Mouse (Mus musculus): Measurements from ENCODE around the gene Nelfcd. TPM values are rescaled to one million over a fixed set of nuclear protein-coding genes. Genes with fewer than 3 reads are reported as not detected.

The Nelfcd gene
- polyA plus RNA-seq, 1 experiment from 2014 or later: 75.2 TPM

- H3K4me1 ChIP-seq (replicated peaks): peaks cover 63% of the 10 kb centered on the region
- H3K4me2 ChIP-seq: peak overlapping the region; percentile 93
- peak overlapping the region; percentile 79 for H3K9ac ChIP-seq
- no peaks in the 10 kb centered on the region for H3K27me3 ChIP-seq
- H3K9me3 ChIP-seq (replicated peaks): no peaks in the 10 kb centered on the region
- ATAC-seq (ENCODE audit: low read depth): no peak
- 60% methylated on average over 11 of the region's 11 CpGs for WGBS (ENCODE audit: insufficient replicate concordance)
- peak overlapping the region; percentile 68 for H3K27ac ChIP-seq
- H3K4me3 ChIP-seq (replicated peaks): peak overlapping the region; percentile 71
- DNase-seq: no peak
- H3K36me3 ChIP-seq: peaks cover 26% of the 10 kb centered on the region
Observed at GRCm38 (mm10) chr2:174438181-174438580, 22.6 kb downstream of the Nelfcd start.

GRCm38 (mm10) chr2:174438737-174439449 lies 23.3 kb downstream of the Nelfcd start, which contains the start of gene Ctsz:
TSS of gene Ctsz (minus strand) at chr2:174439039.
- H3K4me2 ChIP-seq: peak within 1 kb of the TSS; percentile 93
- ATAC-seq (ENCODE audit: low read depth) (peak; percentile 90), DNase-seq (peak; percentile 76)
- peak within 1 kb of the TSS; percentile 71 for H3K4me3 ChIP-seq (replicated peaks)
- H3K4me1 ChIP-seq (replicated peaks): peaks cover 63% of the 10 kb centered on the region
- H3K27me3 ChIP-seq: 0 out of 2 replicates have a peak, but pooled peaks cover 2% of the 10 kb centered on the region
- peak within 1 kb of the TSS; percentile 79 for H3K9ac ChIP-seq
- no peaks in the 10 kb centered on the region for H3K9me3 ChIP-seq (replicated peaks)
- H3K36me3 ChIP-seq: peaks cover 20% of the 10 kb centered on the region
- peak within 1 kb of the TSS; percentile 68 for H3K27ac ChIP-seq
- whole genome bisulfite sequencing (ENCODE audit: insufficient replicate concordance): under 1% methylated on average over 38 of the region's 38 CpGs

DNA sequence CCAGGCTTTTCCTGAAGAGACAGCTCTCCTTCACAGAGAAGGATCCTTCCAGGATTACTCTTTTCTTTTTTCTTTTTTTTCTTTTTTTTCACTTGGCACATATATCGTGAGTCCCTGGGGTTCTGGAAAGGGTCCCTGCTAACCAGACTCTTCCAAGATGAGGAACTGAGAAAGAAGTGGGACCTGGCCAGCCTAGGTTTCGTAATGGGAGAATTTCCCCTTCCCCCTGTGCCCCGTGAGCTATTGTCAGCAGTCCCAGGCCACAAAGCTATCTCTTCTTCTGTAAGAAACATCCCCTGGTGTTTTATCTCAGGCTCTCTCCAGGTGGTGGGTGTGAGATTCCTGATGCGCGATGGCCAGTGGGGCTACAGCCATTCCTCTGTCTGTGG lies 23.8 kb downstream of the Nelfcd start:
- Histone ChIP-seq H3K4me3 (replicated peaks) (0 out of 2 replicates have a peak overlapping the region, but pooled peaks have one; percentile 71), H3K36me3 (peaks cover 17% of the 10 kb centered on the region), H3K4me2 (peak overlapping the region; percentile 93), H3K27ac (peak overlapping the region; percentile 68), H3K27me3 (0 out of 2 replicates have a peak, but pooled peaks cover 3% of the 10 kb centered on the region), H3K9me3 (replicated peaks) (no peaks in the 10 kb centered on the region), H3K9ac (peak overlapping the region; percentile 51), H3K4me1 (replicated peaks) (peaks cover 65% of the 10 kb centered on the region)
- 26% methylated on average over 5 of the region's 5 CpGs for WGBS (ENCODE audit: insufficient replicate concordance)
- ATAC-seq (ENCODE audit: low read depth) (no peak), DNase-seq (no peak)

DNA sequence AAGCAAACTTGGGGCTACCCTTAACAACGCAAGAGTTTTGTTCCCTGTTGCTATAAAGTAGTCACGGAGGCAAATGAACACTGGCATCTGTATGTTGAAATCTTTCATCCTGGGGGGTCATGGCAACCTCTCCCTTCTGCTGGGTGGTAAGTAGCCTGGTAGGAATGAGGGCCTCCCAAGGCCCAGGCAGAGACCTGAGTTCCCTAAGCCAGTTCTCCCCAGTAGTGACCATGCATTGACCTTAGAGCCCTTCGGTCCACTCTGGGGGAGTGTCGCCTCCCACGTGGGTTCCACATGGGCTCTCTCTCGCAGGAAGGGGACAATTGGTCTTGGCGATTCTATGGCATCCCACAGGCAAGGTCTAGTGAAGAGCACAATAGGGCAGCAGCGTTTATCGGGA lies 24.4 kb downstream of the Nelfcd start:
- peak overlapping the region; percentile 93; the same call in 1 of the 2 replicates for H3K4me2 ChIP-seq
- WGBS (ENCODE audit: insufficient replicate concordance): 81% methylated on average over 9 of the region's 9 CpGs
- no peak for ATAC-seq (ENCODE audit: low read depth)

DNA sequence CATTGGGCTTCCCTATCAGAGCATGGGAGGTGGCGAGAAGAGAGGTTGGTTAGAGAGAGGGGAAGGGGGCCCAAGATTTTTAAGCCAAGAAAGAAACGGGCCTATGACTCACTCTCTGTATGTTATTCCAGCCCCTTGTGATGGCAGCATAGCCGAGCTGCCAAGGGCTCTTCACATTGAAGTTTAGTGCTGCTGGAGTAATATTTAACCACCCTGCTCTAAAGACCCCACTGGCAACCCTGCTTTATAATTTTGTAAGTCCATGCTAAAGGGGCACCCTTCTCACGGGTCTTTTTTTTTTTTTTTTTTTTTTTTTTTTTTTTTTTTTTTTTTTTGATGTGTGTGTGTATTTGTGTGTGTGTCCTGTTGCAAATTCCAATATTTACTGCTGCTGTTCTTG lies 26.3 kb downstream of the Nelfcd start:
- WGBS (ENCODE audit: insufficient replicate concordance): 47% methylated on average over 4 of the region's 4 CpGs
- DNase-seq (no peak), ATAC-seq (ENCODE audit: low read depth) (no peak)
- H3K27ac ChIP-seq: no peak overlapping the region
- H3K4me1 ChIP-seq (replicated peaks): peaks cover 59% of the 10 kb centered on the region
- H3K9ac ChIP-seq: no peak overlapping the region
- no peaks in the 10 kb centered on the region for H3K9me3 ChIP-seq (replicated peaks)
- H3K4me3 ChIP-seq (replicated peaks): no peak overlapping the region
- H3K4me2 ChIP-seq: no peak overlapping the region
- H3K27me3 ChIP-seq: peaks cover 12% of the 10 kb centered on the region; the same call in 1 of the 2 replicates
- H3K36me3 ChIP-seq: no peaks in the 10 kb centered on the region

More for the DNA sequence above, 24.4 kb downstream of the Nelfcd start:
- H3K36me3 ChIP-seq: peaks cover 12% of the 10 kb centered on the region
- H3K9me3 ChIP-seq (replicated peaks): no peaks in the 10 kb centered on the region
- 0 out of 2 replicates have a peak overlapping the region, but pooled peaks have one; percentile 68 for H3K27ac ChIP-seq
- no peak overlapping the region for H3K4me3 ChIP-seq (replicated peaks)
- H3K9ac ChIP-seq: no peak overlapping the region
- H3K27me3 ChIP-seq: 0 out of 2 replicates have a peak, but pooled peaks cover 3% of the 10 kb centered on the region
- DNase-seq: no peak
- peaks cover 62% of the 10 kb centered on the region for H3K4me1 ChIP-seq (replicated peaks)

GRCm38 (mm10) chr2:174442460-174442859 lies 26.9 kb downstream of the Nelfcd start:
- H3K27ac ChIP-seq: no peak overlapping the region
- no peaks in the 10 kb centered on the region for H3K9me3 ChIP-seq (replicated peaks)
- no peak overlapping the region for H3K4me3 ChIP-seq (replicated peaks)
- ATAC-seq (ENCODE audit: low read depth) (no peak), DNase-seq (no peak)
- 71% methylated on average over 9 of the region's 9 CpGs for WGBS (ENCODE audit: insufficient replicate concordance)
- H3K27me3 ChIP-seq: peaks cover 14% of the 10 kb centered on the region; the same call in 1 of the 2 replicates
- no peaks in the 10 kb centered on the region for H3K36me3 ChIP-seq
- H3K4me1 ChIP-seq (replicated peaks): peaks cover 53% of the 10 kb centered on the region
- H3K9ac ChIP-seq: no peak overlapping the region
- H3K4me2 ChIP-seq: no peak overlapping the region

DNA sequence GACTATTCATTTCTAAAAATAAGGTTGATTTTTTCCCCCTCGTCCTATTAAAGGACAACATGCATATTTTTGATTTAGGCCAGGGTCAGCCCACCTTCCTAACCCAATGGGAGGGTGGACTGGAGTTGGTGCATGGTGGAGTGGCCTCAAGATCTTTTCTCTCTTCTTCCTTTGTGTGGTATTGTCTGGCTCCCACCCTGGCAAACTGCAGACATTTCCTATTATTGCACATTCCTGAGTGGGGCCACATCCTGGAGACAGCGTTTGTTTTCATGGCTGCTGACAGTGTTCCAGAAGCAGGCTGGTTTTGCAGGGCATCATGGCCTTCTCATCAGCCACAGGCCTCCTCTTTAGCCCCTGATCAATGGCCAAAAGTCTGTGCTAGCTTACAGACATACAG lies 27.4 kb downstream of the Nelfcd start:
- Histone ChIP-seq H3K27me3 (peaks cover 15% of the 10 kb centered on the region; the same call in 1 of the 2 replicates), H3K4me1 (replicated peaks) (peaks cover 48% of the 10 kb centered on the region), H3K9ac (no peak overlapping the region), H3K9me3 (replicated peaks) (no peaks in the 10 kb centered on the region), H3K27ac (no peak overlapping the region), H3K36me3 (no peaks in the 10 kb centered on the region), H3K4me2 (no peak overlapping the region), H3K4me3 (replicated peaks) (no peak overlapping the region)
- no peak for DNase-seq
- 39% methylated on average over 2 of the region's 2 CpGs for WGBS (ENCODE audit: insufficient replicate concordance)
- no peak for ATAC-seq (ENCODE audit: low read depth)

- no peak overlapping the region for H3K4me2 ChIP-seq
- no peak overlapping the region for H3K9ac ChIP-seq
- no peak overlapping the region for H3K27ac ChIP-seq
- WGBS (ENCODE audit: insufficient replicate concordance): 53% methylated on average over 7 of the region's 7 CpGs
- H3K4me3 ChIP-seq (replicated peaks): no peak overlapping the region
- H3K36me3 ChIP-seq: no peaks in the 10 kb centered on the region
- peaks cover 20% of the 10 kb centered on the region; the same call in 1 of the 2 replicates for H3K27me3 ChIP-seq
- ATAC-seq (ENCODE audit: low read depth): no peak
- peaks cover 34% of the 10 kb centered on the region for H3K4me1 ChIP-seq (replicated peaks)
- H3K9me3 ChIP-seq (replicated peaks): no peaks in the 10 kb centered on the region
- DNase-seq: no peak
Observed at GRCm38 (mm10) chr2:174444359-174444758, 28.8 kb downstream of the Nelfcd start.

- DNase-seq: no peak
- H3K27ac ChIP-seq: no peak overlapping the region
- 58% methylated on average over 6 of the region's 6 CpGs for WGBS (ENCODE audit: insufficient replicate concordance)
- no peak overlapping the region for H3K9ac ChIP-seq
- peaks cover 20% of the 10 kb centered on the region; the same call in 1 of the 2 replicates for H3K27me3 ChIP-seq
- H3K4me1 ChIP-seq (replicated peaks): peaks cover 33% of the 10 kb centered on the region
- H3K4me3 ChIP-seq (replicated peaks): no peak overlapping the region
- H3K4me2 ChIP-seq: no peak overlapping the region
- no peaks in the 10 kb centered on the region for H3K36me3 ChIP-seq
- no peaks in the 10 kb centered on the region for H3K9me3 ChIP-seq (replicated peaks)
- ATAC-seq (ENCODE audit: low read depth): no peak
Observed at GRCm38 (mm10) chr2:174445018-174445417, 29.4 kb downstream of the Nelfcd start.

DNA sequence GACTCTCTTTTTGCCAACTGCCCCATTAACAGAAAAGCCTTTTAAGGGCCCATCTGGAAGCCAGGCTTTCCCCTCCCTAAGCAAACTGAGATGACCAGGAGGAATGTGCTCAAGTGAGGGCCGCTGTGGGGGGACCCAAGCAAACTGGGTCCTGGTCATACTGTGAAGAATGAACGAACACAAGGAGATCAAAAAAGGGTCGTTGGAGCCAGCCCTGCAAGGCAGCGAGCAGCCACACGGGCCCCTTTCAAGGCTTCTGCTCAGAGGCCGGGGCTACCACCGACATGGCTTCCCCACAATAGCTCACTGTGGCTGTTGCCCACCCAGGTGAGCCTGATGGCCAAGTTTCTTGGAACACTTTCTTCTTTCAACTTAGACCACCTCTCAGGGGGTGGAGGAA lies 30.9 kb downstream of the Nelfcd start:
- Histone ChIP-seq H3K36me3 (no peaks in the 10 kb centered on the region), H3K4me3 (replicated peaks) (no peak overlapping the region), H3K4me2 (no peak overlapping the region), H3K27ac (no peak overlapping the region), H3K9ac (no peak overlapping the region), H3K27me3 (peaks cover 20% of the 10 kb centered on the region; the same call in 1 of the 2 replicates), H3K9me3 (replicated peaks) (no peaks in the 10 kb centered on the region), H3K4me1 (replicated peaks) (peaks cover 39% of the 10 kb centered on the region)
- no peak for ATAC-seq (ENCODE audit: low read depth)
- WGBS (ENCODE audit: insufficient replicate concordance): 56% methylated on average over 7 of the region's 7 CpGs
- DNase-seq: no peak

DNA sequence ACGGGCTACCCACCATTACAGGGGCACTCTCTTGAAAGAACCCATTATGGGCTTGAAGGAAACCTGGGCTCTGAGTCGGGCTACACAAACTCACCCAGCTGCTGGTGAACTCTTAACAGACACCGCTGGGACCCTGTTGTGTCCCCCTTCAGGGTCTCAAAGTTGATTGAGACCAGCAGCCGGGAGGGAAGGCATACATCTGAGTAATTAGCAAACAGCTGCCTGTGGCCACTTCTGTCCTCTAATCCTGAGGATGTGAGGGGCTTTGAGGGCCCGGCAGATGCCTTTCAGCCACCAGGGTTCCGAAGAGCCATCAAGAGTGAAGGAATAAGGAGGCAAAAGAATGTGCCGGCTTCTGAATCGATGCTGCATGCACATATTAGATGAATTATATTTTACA lies 31.3 kb downstream of the Nelfcd start:
- H3K4me3 ChIP-seq (replicated peaks): no peak overlapping the region
- H3K4me1 ChIP-seq (replicated peaks): peaks cover 38% of the 10 kb centered on the region
- no peak overlapping the region for H3K9ac ChIP-seq
- peaks cover 20% of the 10 kb centered on the region; the same call in 1 of the 2 replicates for H3K27me3 ChIP-seq
- H3K9me3 ChIP-seq (replicated peaks): no peaks in the 10 kb centered on the region
- DNase-seq (no peak), ATAC-seq (ENCODE audit: low read depth) (no peak)
- no peak overlapping the region for H3K27ac ChIP-seq
- H3K36me3 ChIP-seq: no peaks in the 10 kb centered on the region
- H3K4me2 ChIP-seq: no peak overlapping the region
- WGBS (ENCODE audit: insufficient replicate concordance): 67% methylated on average over 8 of the region's 8 CpGs

Data from liver, embryonic 13.5 days (tissue).